Mouse (Mus musculus) myocyte (in vitro differentiated cells): ENCODE results near the gene Lpo. TPM values are rescaled to one million over a fixed set of nuclear protein-coding genes. Genes with fewer than 3 reads are reported as not detected.
A peak's percentile ranks its signal among the peaks of the same experiment; 100 is the strongest.

ENCODE experiments used
- H3K27me3 ChIP-seq: one replicate; pipeline ENCODE4 v1.6.1; 2011; ENCODE audit not compliant: control insufficient read depth, insufficient read depth, insufficient read length
- H3K36me3 ChIP-seq: one replicate; pipeline ENCODE4 v1.6.1; 2011; ENCODE audit not compliant: control insufficient read depth, insufficient read depth
- H3K4me2 ChIP-seq: one replicate; pipeline ENCODE4 v1.6.1; 2011; ENCODE audit warnings: low read depth, control low read depth
- H3K4me3 ChIP-seq: one replicate; pipeline ENCODE4 v1.5.1; 2011; ENCODE audit warnings: mild to moderate bottlenecking, control low read depth, moderate library complexity
- H3K79me2 ChIP-seq: one replicate; pipeline ENCODE4 v1.6.1; 2011; ENCODE audit not compliant: control insufficient read depth, insufficient read depth
- H3ac ChIP-seq: one replicate; pipeline ENCODE4 v1.6.1; 2011; ENCODE audit not compliant: control insufficient read depth, insufficient read length
- CEBPB ChIP-seq: IDR thresholded peaks from 2 replicates; pipeline ENCODE4 v1.6.1; 2011; ENCODE audit warnings: mild to moderate bottlenecking, moderate library complexity; ENCODE audit not compliant: poor library complexity, insufficient read depth, severe bottlenecking
- E2F4 ChIP-seq: IDR thresholded peaks from one replicate; pipeline ENCODE4 v1.6.1; 2011; ENCODE audit warnings: mild to moderate bottlenecking, control low read depth, moderate library complexity; ENCODE audit not compliant: insufficient read depth
- MAX ChIP-seq: IDR thresholded peaks from one replicate; pipeline ENCODE4 v1.6.1; 2011; ENCODE audit warnings: low read depth, mild to moderate bottlenecking, control low read depth
- MYOD1 ChIP-seq, 3 experiments: IDR thresholded peaks; one replicate each; pipeline ENCODE4 v1.6.1; 2011; ENCODE audit warnings: control low read depth in 2 of 3, low read depth in 2 of 3, mild to moderate bottlenecking in 2 of 3, moderate library complexity in 1 of 3; ENCODE audit not compliant: insufficient read length in 2 of 3, control insufficient read depth in 1 of 3
- MYOG ChIP-seq, 3 experiments: IDR thresholded peaks; one replicate each; pipeline ENCODE4 v1.6.1; 2011; ENCODE audit warnings: control low read depth in 2 of 3, low read depth in 2 of 3, mild to moderate bottlenecking in 2 of 3; ENCODE audit not compliant: insufficient read length in 2 of 3, control insufficient read depth in 1 of 3, insufficient read depth in 1 of 3
- POLR2A ChIP-seq: IDR thresholded peaks from one replicate; pipeline ENCODE4 v1.6.1; 2011; ENCODE audit warnings: low read depth, mild to moderate bottlenecking, control low read depth, moderate library complexity; ENCODE audit not compliant: insufficient read length
- POLR2AphosphoS2 ChIP-seq: IDR thresholded peaks from one replicate; pipeline ENCODE4 v1.6.1; 2011; ENCODE audit warnings: low read depth, control low read depth; ENCODE audit not compliant: insufficient read length
- REST ChIP-seq: IDR thresholded peaks from one replicate; pipeline ENCODE4 v1.6.1; 2011; ENCODE audit warnings: mild to moderate bottlenecking, control low read depth, moderate library complexity; ENCODE audit not compliant: insufficient read depth, insufficient read length
- SRF ChIP-seq: IDR thresholded peaks from one replicate; pipeline ENCODE4 v1.6.1; 2011; ENCODE audit warnings: low read depth; ENCODE audit not compliant: control insufficient read depth, insufficient read length
- TCF12 ChIP-seq: IDR thresholded peaks from one replicate; pipeline ENCODE4 v1.6.1; 2011; ENCODE audit warnings: mild to moderate bottlenecking, control low read depth; ENCODE audit not compliant: poor library complexity, insufficient read depth, severe bottlenecking
- TCF3 ChIP-seq: IDR thresholded peaks from one replicate; pipeline ENCODE4 v1.6.1; 2011; ENCODE audit warnings: low read depth, control low read depth; ENCODE audit not compliant: insufficient read length
- USF1 ChIP-seq: IDR thresholded peaks from one replicate; pipeline ENCODE4 v1.6.1; 2011; ENCODE audit warnings: low read depth, mild to moderate bottlenecking, control low read depth, moderate library complexity
- polyA plus RNA-seq: library from polyadenylated mRNA; unstranded; fragments of >200 nt; fragmentation: generic; extraction: Trizol; gene quantifications from one replicate; pipeline ENCODE4 v1.2.1, GENCODE M21; 2012; ENCODE audit warnings: missing spikeins

Lpo gene
- polyA plus RNA-seq, 1 experiment = not detected

DNA sequence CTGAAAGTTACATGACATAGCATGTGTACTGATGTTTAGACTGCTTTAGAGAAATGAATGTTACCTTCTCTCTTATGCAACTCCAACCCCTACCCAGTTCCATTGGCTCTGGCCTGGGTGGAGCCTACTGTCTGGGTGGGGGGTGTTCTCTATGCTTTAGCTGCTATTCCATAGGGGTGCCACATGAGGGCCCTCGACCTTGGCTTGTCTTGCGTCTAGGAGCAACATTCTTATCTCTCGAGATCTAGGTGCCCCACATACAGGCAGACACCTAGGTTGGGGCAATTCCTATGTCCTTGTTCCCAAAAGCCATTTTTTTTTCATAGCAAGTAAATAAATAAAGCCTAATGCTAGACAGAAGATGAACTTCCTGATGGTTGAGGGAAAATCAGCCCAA lies 68.5 kb downstream of the Lpo start:
- no peak for TF ChIP-seq MYOD1 (IDR thresholded peaks at IDR 0.05; ENCODE audit: control insufficient read depth in 1 of 3, insufficient read length in 2 of 3, low read depth in 2 of 3)
- TF ChIP-seq POLR2AphosphoS2 = peak; percentile 45
- no peaks in the 10 kb centered on the region for H3K79me2 ChIP-seq
- no peak overlapping the region for H3K4me3 ChIP-seq
- H3K36me3 ChIP-seq = no peaks in the 10 kb centered on the region
- H3ac ChIP-seq = no peak overlapping the region
- H3K4me2 ChIP-seq = no peak overlapping the region
- H3K27me3 ChIP-seq = peaks cover 40% of the 10 kb centered on the region

DNA sequence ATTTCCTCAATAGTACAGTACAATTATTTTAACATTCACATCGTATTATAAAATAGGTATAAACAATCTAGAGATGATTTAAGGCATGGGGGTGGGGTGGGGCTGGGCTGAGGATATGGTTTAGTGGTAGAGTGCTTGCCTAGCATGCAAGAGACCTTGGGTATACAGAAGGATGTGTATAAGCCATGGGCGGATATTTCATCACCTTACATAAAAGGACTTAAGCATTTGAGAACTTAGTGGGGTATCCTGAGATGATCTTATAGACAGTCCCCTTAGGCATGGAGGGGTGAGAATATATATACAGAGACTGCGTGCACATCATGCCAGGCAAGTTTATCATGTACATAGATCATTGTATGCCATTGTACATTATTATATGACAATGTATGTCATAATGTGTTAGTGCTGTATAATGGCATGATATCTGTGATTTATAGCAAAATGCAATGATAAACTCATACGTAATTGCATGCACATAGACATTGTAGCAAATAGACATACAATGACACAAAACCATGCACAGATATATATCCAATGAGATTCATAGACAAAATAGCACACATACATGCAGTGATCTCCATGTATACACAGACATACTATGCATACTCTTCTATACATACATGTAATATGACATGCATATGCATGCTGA lies 69.0 kb downstream of the Lpo start:
- no peak overlapping the region for H3K4me3 ChIP-seq
- H3K4me2 ChIP-seq = no peak overlapping the region
- no peaks in the 10 kb centered on the region for H3K36me3 ChIP-seq
- H3K79me2 ChIP-seq = no peaks in the 10 kb centered on the region
- H3ac ChIP-seq = no peak overlapping the region
- H3K27me3 ChIP-seq = peaks cover 34% of the 10 kb centered on the region
- no peak for TF ChIP-seq E2F4
- TF ChIP-seq POLR2AphosphoS2 = no peak
- no peak for TF ChIP-seq TCF3
- TF ChIP-seq USF1 = no peak
- no peak for TF ChIP-seq POLR2A
- no peak for TF ChIP-seq MYOD1 (IDR thresholded peaks at IDR 0.05; ENCODE audit: control insufficient read depth in 1 of 3, insufficient read length in 2 of 3, low read depth in 2 of 3)
- no peak for TF ChIP-seq MAX
- no peak for TF ChIP-seq REST
- no peak for TF ChIP-seq CEBPB
- no peak for TF ChIP-seq TCF12

DNA sequence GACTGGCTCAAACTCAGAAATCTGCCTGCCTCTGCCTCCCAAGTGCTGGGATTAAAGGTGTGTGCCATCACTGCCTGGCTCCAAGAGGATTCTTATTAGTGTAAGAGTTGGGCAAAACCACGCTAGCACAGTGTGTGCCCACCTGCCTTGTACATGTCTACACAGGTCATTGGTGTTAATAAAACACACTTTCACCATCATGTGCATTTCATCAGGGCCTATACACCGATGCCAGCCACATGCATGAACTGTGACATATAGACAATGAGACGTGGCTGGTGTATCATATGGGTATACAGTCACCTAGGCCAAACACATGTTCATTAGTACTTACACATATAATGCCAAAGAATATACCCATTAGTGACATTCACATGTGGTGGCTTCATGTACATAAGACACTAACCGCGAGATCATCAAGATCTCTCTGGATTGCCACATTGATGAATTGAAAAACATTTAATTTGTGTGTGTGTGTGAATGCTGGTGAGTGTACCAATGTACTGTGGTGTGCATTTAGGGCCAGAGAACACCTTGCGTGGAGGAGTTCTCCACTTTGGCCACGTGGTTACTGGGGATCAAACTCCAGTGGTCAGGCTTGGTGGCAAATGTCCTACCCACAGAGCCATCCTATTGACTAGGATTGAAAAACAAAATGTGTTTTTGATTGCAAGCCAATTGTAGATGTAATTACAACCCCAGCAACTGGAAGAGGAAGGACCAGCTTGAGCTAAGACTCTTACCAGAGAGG lies 69.8 kb downstream of the Lpo start:
- Histone ChIP-seq H3ac (no peak overlapping the region), H3K79me2 (no peaks in the 10 kb centered on the region), H3K4me2 (no peak overlapping the region), H3K27me3 (peaks cover 27% of the 10 kb centered on the region), H3K4me3 (peak overlapping the region; percentile 30), H3K36me3 (no peaks in the 10 kb centered on the region)
- TF ChIP-seq USF1 (peak; percentile 53), CEBPB (no peak), TCF3 (no peak)

DNA sequence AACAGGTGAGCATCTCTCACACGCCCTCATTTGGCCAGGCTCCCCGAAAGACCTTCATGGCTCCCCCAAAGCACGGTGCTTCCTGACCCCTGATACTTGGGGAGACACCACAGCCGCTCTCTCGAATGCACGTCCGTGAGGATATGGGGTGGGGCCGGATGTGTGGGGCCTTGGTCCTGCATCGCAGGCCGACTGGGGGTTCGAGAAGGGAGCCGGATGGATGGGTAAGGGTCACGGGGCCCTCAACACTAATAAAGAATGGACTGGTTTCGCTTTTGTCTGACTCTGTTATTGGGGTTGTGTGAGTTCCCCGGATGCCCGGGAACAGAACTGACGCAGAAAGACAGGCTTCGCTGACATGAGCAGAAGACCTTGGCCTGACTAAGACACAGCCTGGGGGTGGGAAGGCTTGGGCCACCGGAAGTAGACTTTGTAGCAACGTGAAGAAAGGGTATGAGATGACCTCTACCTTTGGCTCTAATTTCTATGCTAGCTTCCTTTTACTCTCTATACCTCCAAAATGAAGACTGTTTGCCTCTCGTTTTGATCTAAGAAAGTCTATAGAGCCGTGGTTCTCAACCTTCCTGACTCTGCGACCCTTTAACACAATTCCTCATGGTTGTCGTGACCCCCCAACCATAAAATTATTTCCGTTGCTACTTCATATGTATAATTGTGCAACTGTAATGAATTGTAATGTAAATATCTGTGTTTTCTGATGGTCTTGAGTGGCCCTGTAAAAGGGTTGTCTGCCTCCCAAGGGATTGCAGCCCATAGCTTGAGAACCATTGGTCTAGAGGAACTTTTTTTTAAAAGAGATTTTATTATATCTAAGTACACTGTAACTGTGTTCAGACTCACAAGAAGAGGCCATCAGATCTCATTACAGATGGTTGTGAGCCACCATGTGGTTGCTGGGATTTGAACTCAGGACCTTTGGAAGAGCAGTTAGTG lies 70.8 kb downstream of the Lpo start:
- no peaks in the 10 kb centered on the region for H3K36me3 ChIP-seq
- H3K4me2 ChIP-seq = no peak overlapping the region
- TF ChIP-seq TCF3 (no peak), MYOG (IDR thresholded peaks at IDR 0.05; ENCODE audit: control insufficient read depth in 1 of 3, insufficient read depth in 1 of 3, insufficient read length in 2 of 3, low read depth in 2 of 3) (no peak), POLR2A (no peak), USF1 (no peak), POLR2AphosphoS2 (no peak), REST (no peak), CEBPB (no peak), MAX (no peak), SRF (no peak), TCF12 (no peak), E2F4 (no peak), MYOD1 (IDR thresholded peaks at IDR 0.05; ENCODE audit: control insufficient read depth in 1 of 3, insufficient read length in 2 of 3, low read depth in 2 of 3) (no peak)
- peaks cover 16% of the 10 kb centered on the region for H3K27me3 ChIP-seq
- H3K4me3 ChIP-seq = peak overlapping the region; percentile 30
- no peak overlapping the region for H3ac ChIP-seq
- no peaks in the 10 kb centered on the region for H3K79me2 ChIP-seq

Other genes with a start within 250 kb of the Lpo start
- gene Mtmr4, start 236.1 kb downstream of the Lpo start, polyA plus RNA-seq = 10.6 TPM
- gene Hsf5, start 211.1 kb downstream of the Lpo start, polyA plus RNA-seq = not detected
- gene Rnf43, start 165.6 kb downstream of the Lpo start, polyA plus RNA-seq = not detected
- gene Supt4a, start 90.7 kb downstream of the Lpo start, polyA plus RNA-seq = 159 TPM
- gene Tspoap1, start 67.7 kb downstream of the Lpo start, polyA plus RNA-seq = 0.04 TPM
- not detected for gene Mpo, start 34.7 kb downstream of the Lpo start, polyA plus RNA-seq
- 6.6 TPM for gene Mks1, start 24.9 kb upstream of the Lpo start, polyA plus RNA-seq
- not detected for gene Epx, start 47.2 kb upstream of the Lpo start, polyA plus RNA-seq
- not detected for gene Olfr462, start 64.0 kb upstream of the Lpo start, polyA plus RNA-seq
- gene Olfr463, start 69.1 kb upstream of the Lpo start, polyA plus RNA-seq = not detected
- not detected for gene Olfr464, start 92.7 kb upstream of the Lpo start, polyA plus RNA-seq
- 74.0 TPM for gene Dynll2, start 159.2 kb upstream of the Lpo start, polyA plus RNA-seq
- 69.9 TPM for gene Srsf1, start 219.1 kb upstream of the Lpo start, polyA plus RNA-seq
- 17.7 TPM for gene Vezf1, start 240.0 kb upstream of the Lpo start, polyA plus RNA-seq